Mouse (Mus musculus): ENCODE data around the gene Vmn1r194.
"Not testable (repeated sequence)": the region's sequence is repeated elsewhere in the genome, so short reads cannot be mapped to it uniquely, and the experiment has no call there.

The Vmn1r194 gene

DNA sequence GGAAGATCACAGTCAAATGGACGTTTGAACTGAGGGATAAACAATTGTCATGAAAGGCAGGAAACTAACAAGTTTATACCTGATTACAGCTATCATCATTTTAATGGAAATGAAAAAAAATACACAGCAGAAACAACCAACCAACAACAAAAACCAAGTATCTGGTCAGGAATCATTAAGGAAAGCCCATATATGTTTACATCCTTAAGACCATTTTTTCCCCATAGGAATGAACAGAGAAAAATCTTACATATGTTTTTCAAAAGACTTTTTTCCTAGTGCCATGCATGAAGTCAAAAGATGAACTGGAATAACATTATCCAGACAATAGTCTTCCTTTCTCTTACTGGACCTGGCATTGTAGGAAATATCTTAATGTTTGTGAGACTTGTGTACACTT lies at the start of gene Vmn1r194:
Gene Vmn1r194 (plus strand): TSS at position 301 of the 400 bp plus-strand sequence.
- no peak for DNase-seq (ENCODE audit: low read depth, low spot score)

DNA sequence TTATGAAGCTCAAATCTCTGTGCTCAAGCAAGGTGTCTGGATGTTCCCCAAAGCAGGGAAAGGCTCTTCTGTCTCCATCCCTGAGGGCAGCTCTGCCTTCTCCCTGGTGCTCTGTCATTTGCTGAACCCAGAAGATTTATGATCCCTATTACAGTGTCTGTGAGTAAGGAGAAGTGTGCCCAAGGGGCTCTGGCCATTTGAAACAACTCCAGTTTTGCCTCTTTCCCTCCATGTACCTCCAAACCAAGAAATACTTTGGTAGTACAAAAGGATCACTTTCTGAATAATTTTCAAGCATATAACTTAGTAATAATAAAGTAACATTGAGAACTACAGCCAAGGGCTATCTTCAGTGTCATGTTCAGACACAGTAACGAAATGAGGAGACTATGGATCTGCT lies 21.0 kb upstream of the Vmn1r194 start, which contains the start of gene Vmn1r193:
Gene Vmn1r193 (minus strand): TSS at position 101 of the 400 bp plus-strand sequence.
- DNase-seq (ENCODE audit: low read depth, low spot score) = not testable (repeated sequence)

DNA sequence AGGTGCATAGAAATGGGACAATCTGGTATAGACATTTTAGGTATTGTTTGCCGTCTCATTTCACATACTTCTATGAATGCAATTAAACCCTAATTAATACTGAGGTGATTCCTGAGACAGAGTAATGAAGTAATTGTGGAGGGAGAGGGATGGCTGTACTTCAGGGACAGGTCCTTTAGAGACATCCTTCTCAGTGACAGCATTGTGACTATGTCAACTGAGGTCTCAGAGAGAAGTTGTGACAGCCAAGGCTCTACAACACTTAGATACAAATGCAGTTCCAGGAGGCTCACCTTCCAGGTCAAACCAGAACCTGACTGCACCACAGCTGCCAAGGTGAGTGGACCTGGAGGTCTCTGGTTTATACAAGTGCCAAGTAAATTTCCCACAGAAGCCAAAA lies 26.2 kb downstream of the Vmn1r194 start, which contains the start of gene Vmn1r195:
Gene Vmn1r195 (plus strand): TSS at position 301 of the 400 bp plus-strand sequence.
- DNase-seq (ENCODE audit: low read depth, low spot score) = not testable (repeated sequence)

DNA sequence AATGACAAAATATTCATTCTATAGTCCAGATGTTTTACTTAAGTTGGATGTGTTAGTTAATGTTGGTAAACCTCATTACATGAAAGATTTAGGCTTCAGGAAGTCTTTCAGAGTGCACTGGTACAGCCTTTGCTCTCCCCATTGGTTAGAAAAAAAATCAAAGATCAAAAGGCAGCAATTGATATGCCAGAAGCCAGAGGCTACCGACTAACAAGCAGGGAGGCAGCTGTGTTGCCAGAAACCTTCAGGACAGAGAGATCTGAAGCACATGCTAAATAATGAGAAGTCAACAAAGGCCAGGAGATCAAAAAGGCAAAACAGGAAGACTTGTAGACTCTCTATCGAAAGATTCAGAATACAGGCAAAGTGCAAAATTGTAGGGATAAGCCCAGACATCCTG lies 27.7 kb downstream of the Vmn1r194 start:
- DNase-seq (ENCODE audit: low read depth, low spot score) = no peak

DNA sequence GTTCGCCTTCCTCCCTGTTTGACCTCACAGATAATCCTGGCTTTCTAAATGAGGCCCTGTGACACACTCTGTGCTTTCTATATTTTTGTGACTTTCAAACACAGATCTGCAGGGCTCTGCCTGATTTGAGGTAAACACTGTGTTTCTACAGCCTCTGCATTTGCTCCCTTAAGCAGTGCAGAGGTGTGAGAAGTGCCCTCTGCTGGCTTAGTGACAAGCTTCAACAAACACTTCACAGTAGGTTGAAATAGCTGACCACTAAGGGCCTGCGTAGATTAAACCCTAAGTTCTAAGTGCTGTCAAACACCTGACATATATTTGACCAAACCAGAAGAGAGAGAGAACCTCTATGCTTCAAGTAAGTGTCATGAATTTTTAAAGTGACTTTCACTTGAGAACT lies 40.6 kb downstream of the Vmn1r194 start:
- DNase-seq (ENCODE audit: low read depth, low spot score) = no peak

DNA sequence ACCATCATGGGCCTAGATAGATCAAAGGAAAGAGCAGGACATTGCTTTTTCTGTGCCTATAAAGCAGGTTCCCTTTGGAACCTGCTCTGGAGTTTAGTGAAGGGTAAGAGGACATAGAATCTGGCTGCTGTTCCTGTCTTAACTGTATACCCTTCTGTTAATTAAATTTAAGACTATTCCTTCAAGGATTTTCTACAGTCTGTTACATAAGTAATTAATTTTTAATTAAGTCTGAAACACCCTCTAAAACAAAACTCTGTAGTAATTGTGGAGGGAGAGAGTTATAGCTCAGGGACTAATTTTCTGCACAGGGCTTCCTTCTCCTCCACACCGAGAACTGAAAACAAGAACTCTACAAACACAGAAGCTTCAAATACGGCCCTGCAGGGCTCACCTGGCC lies 45.6 kb downstream of the Vmn1r194 start, which contains the start of gene Vmn1r196:
Gene Vmn1r196 (plus strand): TSS at position 301 of the 400 bp plus-strand sequence.
- no peak for DNase-seq (ENCODE audit: low read depth, low spot score)
